Mouse (Mus musculus): ENCODE data around the gene Hist2h3c2. TPM values are rescaled to one million over a fixed set of nuclear protein-coding genes. Genes with fewer than 3 reads are reported as not detected.
"Not testable (repeated sequence)": the region's sequence is repeated elsewhere in the genome, so short reads cannot be mapped to it uniquely, and the experiment has no call there.

The Hist2h3c2 gene
- 1,020 and 1,654 TPM in 2 replicates for polyA plus RNA-seq (2012; rRNA removed)

DNA sequence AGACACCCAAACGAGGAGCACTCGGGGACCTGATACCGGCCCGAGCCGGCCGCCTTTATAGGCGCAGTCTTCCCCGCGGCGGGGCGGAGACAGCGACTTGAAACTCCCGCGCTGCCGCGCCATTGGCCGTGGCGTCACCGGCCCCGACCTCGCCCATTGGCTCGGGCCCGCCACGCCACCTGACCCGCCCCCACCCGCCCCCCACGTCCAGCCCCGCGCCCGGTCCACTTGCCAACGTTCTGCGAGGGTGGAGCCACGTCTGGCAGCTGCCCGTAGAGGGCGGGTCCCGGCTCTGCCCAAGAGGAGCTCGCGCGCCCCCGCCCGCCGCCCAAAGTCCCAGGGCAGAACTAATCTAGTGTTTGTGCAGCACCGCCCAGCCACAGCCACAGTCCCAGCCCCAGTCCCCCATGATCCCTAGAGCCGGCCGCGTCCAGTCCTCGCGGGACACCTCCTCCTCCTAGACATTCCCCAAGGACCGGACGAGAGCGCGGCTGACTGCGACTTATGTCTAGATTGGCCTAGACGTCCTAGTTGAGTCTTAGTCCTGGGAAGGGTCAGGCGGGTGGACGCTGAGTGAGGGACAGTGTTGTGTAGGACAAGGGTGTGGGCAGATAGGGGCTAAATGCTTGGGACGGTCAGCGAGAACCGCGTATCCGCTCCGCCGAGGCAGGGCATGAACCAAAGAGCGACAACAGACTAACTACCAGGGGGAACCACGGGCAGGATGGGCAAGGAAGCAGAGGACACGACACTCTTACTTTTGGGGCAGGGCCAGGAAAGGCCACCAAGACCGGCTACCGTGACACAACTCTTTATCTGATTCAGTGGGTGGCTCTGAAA is at the start of gene Hist2h3c2:
Hist2h3c2 (minus strand) TSS at position 174 of the 840 bp plus-strand sequence.
- Histone ChIP-seq H3K4me1 (replicated peaks; ENCODE audit: control insufficient read depth, insufficient read depth, low read length) (peaks cover 11% of the 10 kb centered on the region), H3K4me3 (ENCODE audit: control insufficient read depth, insufficient read depth, low read length) (peak within 1 kb of the TSS; percentile 68), H3K27ac (ENCODE audit: control insufficient read depth, insufficient read depth, low read length) (peak within 1 kb of the TSS; percentile 91)
- 2% methylated on average over 15 of the region's 68 CpGs for WGBS
- H3K36me3 ChIP-seq (ENCODE audit: control insufficient read depth, insufficient read depth, low read length); DNase-seq; H3K27me3 ChIP-seq (ENCODE audit: control insufficient read depth, insufficient read depth, low read length): not testable (repeated sequence)

DNA sequence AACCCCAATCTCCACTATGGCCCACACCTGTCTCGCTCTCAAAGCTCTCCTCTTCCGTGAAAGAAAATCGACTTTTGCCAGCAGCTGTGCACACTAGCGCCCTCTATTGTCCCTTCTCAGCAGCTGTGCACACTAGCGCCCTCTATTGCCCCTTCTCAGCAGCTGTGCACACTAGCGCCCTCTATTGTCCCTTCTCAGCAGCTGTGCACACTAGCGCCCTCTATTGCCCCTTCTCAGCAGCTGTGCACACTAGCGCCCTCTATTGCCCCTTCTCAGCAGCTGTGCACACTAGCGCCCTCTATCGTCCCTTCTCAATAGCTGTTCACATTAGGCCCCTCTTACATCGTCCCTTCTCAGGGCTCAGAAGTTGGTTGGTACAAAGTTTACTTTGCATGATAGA is 48.4 kb upstream of the Hist2h3c2 start:
- not testable (repeated sequence) for H3K36me3 ChIP-seq (ENCODE audit: control insufficient read depth, insufficient read depth, low read length)

DNA sequence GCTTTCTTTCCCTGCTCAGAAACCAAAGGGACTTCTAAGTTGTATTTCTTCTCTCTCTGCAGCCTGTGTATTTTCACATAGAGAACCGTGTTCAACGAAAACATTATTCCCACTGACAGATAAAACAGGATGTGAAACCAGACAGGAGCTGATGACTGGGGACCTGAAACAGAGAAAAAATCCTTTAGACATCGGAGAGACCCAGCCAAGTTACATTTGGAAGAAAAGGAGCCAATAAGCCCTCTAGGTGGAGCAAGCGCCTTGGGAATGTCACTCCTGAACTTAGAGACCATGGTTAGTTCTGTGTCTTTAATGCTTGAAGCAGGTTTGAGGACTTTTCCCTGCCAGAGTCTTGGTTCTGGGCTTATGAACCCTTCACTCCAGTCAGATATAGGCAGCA is 45.5 kb upstream of the Hist2h3c2 start:
- 20% methylated on average over 4 of the region's 4 CpGs for WGBS
- no peak for DNase-seq
- H3K27me3 ChIP-seq (ENCODE audit: control insufficient read depth, insufficient read depth, low read length) = no peaks in the 10 kb centered on the region
- TF ChIP-seq CTCF (IDR thresholded peaks at IDR 0.05; ENCODE audit: borderline replicate concordance, control insufficient read depth, extremely low read depth, insufficient read depth, low read length, poor library complexity) (no peak), POLR2A (IDR thresholded peaks at IDR 0.05; ENCODE audit: control insufficient read depth, extremely low read depth, insufficient read depth, low read length, poor library complexity) (no peak)
- no peaks in the 10 kb centered on the region for H3K4me1 ChIP-seq (replicated peaks; ENCODE audit: control insufficient read depth, insufficient read depth, low read length)
- no peak overlapping the region for H3K27ac ChIP-seq (ENCODE audit: control insufficient read depth, insufficient read depth, low read length)
- no peaks in the 10 kb centered on the region for H3K36me3 ChIP-seq (ENCODE audit: control insufficient read depth, insufficient read depth, low read length)
- no peak overlapping the region for H3K4me3 ChIP-seq (ENCODE audit: control insufficient read depth, insufficient read depth, low read length)

More for the DNA sequence above, 48.4 kb upstream of the Hist2h3c2 start:
- H3K27ac ChIP-seq (ENCODE audit: control insufficient read depth, insufficient read depth, low read length); H3K4me1 ChIP-seq (replicated peaks; ENCODE audit: control insufficient read depth, insufficient read depth, low read length); H3K4me3 ChIP-seq (ENCODE audit: control insufficient read depth, insufficient read depth, low read length); DNase-seq; H3K27me3 ChIP-seq (ENCODE audit: control insufficient read depth, insufficient read depth, low read length): not testable (repeated sequence)
- 94% methylated on average over 11 of the region's 11 CpGs for WGBS
- peak; percentile 68; the same call in 1 of the 2 replicates for TF ChIP-seq CTCF (IDR thresholded peaks at IDR 0.05; ENCODE audit: borderline replicate concordance, control insufficient read depth, extremely low read depth, insufficient read depth, low read length, poor library complexity)

DNA sequence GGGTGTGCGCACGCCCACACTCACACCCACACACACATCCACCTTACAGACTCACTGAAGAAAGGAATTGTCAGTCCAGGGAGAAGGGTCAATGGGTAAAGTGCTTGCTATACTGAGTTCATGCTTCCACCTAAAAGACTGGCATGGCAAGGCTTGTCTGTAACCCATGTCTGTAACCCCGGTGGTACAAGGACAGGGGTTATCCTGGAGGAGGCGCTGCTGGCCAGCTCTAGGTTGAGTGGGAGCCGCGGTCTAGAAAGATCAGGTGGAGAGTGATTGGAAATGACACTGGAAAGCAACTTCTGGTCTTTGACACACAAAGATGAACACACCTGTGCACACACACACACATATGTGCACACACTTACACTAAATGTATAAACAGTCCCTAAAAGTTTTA is 41.7 kb upstream of the Hist2h3c2 start:
- no peak for TF ChIP-seq CTCF (IDR thresholded peaks at IDR 0.05; ENCODE audit: borderline replicate concordance, control insufficient read depth, extremely low read depth, insufficient read depth, low read length, poor library complexity)
- no peak for TF ChIP-seq POLR2A (IDR thresholded peaks at IDR 0.05; ENCODE audit: control insufficient read depth, extremely low read depth, insufficient read depth, low read length, poor library complexity)
- Histone ChIP-seq H3K36me3 (ENCODE audit: control insufficient read depth, insufficient read depth, low read length) (no peaks in the 10 kb centered on the region), H3K27me3 (ENCODE audit: control insufficient read depth, insufficient read depth, low read length) (no peaks in the 10 kb centered on the region), H3K27ac (ENCODE audit: control insufficient read depth, insufficient read depth, low read length) (no peak overlapping the region), H3K4me1 (replicated peaks; ENCODE audit: control insufficient read depth, insufficient read depth, low read length) (peaks cover 5% of the 10 kb centered on the region), H3K4me3 (ENCODE audit: control insufficient read depth, insufficient read depth, low read length) (no peak overlapping the region)
- no peak for DNase-seq
- 86% methylated on average over 6 of the region's 6 CpGs for WGBS

DNA sequence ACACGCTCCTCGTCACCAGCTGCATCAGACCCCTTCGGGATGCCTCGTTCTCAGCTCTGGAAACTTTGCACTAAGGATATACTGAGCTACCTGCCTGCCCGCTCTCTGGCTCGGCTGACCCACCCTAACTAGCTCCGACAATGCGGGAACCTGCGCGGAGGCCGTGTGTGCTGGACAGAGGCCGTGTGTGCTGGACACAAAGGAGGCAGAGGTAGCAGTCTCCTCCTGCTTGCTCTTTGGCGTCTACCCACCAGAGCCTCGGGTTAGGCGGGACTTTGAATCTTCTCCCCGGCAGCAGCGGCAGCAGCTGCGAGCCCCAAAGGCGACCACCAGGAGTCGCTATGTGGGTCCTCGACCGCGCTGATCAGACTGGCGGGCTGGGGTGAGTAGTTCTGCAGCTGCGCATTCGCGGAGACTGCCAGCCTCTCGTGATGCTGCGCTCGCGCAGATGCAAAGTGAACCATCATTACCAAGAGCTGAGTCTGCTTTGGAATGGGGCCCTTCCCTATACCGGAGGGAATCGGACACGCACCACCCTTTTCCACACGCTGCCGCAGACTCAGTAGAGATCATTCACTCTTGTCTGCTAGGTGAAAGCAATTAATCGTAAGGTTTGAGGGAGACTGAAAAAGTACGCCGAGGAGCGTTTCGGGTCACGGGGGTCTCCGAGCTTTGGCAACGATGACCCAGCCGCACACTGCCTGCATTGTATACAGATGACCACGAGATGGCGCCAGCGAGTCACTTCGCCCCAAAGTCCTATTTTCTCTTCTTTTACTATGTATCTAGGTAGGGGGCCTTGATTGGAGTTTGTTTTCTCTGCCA is 39.1 kb upstream of the Hist2h3c2 start:
- DNase-seq = peak; percentile 94
- under 1% methylated on average over 49 of the region's 49 CpGs for WGBS
- Histone ChIP-seq H3K4me1 (replicated peaks; ENCODE audit: control insufficient read depth, insufficient read depth, low read length) (peaks cover 13% of the 10 kb centered on the region), H3K27me3 (ENCODE audit: control insufficient read depth, insufficient read depth, low read length) (no peaks in the 10 kb centered on the region), H3K36me3 (ENCODE audit: control insufficient read depth, insufficient read depth, low read length) (no peaks in the 10 kb centered on the region), H3K27ac (ENCODE audit: control insufficient read depth, insufficient read depth, low read length) (peak overlapping the region; percentile 76), H3K4me3 (ENCODE audit: control insufficient read depth, insufficient read depth, low read length) (peak overlapping the region; percentile 64)
- TF ChIP-seq CTCF (IDR thresholded peaks at IDR 0.05; ENCODE audit: borderline replicate concordance, control insufficient read depth, extremely low read depth, insufficient read depth, low read length, poor library complexity) (peak; percentile 84), POLR2A (IDR thresholded peaks at IDR 0.05; ENCODE audit: control insufficient read depth, extremely low read depth, insufficient read depth, low read length, poor library complexity) (peak; percentile 61; the same call in 1 of the 2 replicates)

DNA sequence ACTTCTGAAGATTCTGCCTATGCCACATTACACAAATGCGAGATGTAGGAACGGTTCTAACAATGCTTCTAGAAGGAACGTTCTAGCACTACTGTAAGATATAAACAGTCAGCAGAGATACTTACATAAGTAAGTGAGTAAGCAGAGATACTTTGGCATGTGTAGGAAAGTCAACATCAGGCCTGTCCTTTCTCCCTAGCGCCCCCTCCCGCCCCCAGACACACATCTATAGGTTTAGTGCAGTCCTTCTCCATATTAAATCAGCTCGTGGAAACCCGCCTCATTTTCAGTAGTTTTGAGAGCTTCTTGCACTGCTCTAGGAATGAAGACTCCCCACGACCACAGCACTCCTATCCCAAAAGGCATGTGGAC is 38.5 kb upstream of the Hist2h3c2 start:
- no peaks in the 10 kb centered on the region for H3K27me3 ChIP-seq (ENCODE audit: control insufficient read depth, insufficient read depth, low read length)
- H3K27ac ChIP-seq (ENCODE audit: control insufficient read depth, insufficient read depth, low read length) = peak overlapping the region; percentile 64
- peak overlapping the region; percentile 64 for H3K4me3 ChIP-seq (ENCODE audit: control insufficient read depth, insufficient read depth, low read length)
- peaks cover 13% of the 10 kb centered on the region for H3K4me1 ChIP-seq (replicated peaks; ENCODE audit: control insufficient read depth, insufficient read depth, low read length)
- no peaks in the 10 kb centered on the region for H3K36me3 ChIP-seq (ENCODE audit: control insufficient read depth, insufficient read depth, low read length)
- peak; percentile 85 for DNase-seq
- no peak for TF ChIP-seq POLR2A (IDR thresholded peaks at IDR 0.05; ENCODE audit: control insufficient read depth, extremely low read depth, insufficient read depth, low read length, poor library complexity)
- TF ChIP-seq CTCF (IDR thresholded peaks at IDR 0.05; ENCODE audit: borderline replicate concordance, control insufficient read depth, extremely low read depth, insufficient read depth, low read length, poor library complexity) = no peak
- WGBS = 18% methylated on average over 8 of the region's 8 CpGs
